Mouse (Mus musculus): ENCODE measurements at regions not wholly inside any gene's neighbourhood (a gene's known extent, or its start where the extent isn't known, plus 50 kb on each side); places are given as distances from the start of the nearest gene placed in this dataset.

DNA sequence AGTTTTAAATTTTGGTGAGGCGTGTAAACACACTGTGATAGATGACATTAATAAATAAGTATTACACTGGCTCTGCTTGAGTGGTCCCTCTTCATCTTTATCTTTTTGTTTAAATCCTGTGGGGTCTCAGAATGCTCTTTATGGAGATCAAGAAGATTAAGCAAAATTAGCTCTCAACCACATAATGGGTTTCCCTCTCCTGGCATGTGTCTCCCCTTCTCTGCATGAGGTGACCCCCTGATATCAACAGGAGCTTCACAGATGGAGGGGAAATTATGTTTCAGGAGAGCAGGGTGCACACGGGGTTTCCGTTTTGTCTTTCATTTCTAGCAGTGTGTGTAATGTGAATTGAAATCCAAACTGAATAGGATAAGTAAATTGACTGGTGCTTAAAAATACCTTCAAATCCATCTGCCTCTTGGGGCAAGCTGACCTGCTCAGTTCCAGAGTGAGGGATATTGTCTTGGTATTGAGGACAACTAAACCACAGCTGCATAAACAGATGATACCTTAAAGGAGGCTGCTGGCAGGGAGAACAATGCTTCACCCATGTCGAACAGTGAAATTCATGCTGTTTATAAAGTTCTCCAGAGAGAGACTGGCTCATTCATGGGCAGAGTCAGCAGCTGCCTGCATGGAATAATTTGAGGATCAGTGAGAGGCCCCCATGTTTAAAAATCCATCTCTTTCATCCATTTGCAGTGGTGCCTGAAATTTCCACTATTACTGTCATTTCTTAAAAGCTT is 518.3 kb upstream of the Nr2f1 start:
- DNase-seq (ENCODE audit: low read depth, low spot score): no peak

DNA sequence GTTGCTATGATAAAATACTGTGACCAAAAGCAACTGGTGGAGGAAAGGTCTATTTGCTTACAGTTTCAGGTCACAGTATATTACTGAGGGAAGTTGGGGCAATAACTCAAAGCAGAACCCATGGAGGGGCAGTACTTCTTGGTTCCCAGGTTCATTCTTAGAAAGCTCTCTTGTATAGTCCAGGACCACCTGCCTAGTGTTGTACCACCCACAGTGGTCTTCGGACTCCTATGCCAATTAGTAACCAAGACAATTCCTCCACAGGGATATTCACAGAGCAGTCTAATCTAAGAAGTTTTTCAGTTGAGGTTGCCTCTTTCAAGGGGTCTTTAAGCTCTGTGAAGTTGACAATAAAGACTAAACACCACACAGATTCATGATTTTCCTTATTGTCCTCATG is 517.6 kb upstream of the Nr2f1 start:
- no peak for DNase-seq (ENCODE audit: low read depth, low spot score)

DNA sequence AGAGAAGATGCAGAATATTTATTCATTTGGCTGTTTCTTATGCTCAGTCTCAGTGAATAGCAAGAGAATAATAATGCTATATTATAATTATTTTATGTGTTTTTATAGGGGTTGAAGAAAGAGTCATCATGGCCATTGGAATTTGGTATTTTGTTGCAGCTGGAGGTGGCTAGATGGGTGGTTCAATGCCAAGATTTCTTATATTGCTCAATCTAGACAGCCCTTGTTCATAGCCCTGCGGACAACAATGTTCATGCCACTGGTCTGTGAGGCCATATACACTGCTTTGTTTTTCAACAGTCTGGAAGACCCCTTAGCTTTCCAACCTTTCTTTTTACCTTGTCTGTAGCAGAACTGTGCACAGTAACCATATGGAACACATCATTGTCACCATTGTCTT is 505.1 kb upstream of the Nr2f1 start:
- DNase-seq (ENCODE audit: low read depth, low spot score): no peak

DNA sequence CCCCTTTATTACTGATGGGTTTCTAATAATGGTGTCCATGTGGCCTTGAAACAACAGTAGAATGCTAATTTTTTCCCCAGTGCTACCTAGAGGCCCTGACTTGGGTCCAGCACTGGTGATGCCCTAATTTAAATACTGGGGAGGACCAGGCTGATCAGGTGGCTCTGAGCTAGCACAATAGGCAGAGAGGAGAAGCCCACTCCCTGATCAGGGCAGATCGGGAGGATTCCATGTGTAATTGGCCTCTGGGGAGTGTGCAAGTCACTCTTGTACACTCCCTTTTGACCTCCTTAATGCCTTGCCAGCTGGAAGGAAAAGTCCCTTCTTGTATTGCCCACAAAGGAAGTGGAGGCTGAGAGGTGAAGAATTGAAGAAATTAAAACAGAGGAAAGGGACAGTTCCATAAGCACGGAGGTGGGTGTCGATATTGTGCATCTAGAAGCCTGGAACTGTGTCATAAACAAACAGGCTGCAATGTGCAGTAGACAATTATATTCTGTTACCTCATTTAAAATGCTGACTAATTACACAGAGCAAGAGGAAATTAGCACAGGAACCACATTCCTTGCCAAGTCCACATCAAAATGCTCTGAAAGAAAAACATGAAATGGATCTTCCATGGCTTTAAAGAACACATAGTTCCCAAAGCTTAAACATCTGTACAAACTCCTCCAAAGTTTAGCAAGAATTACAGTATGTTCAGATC is 498.4 kb upstream of the Nr2f1 start:
- DNase-seq (ENCODE audit: low read depth, low spot score): no peak

DNA sequence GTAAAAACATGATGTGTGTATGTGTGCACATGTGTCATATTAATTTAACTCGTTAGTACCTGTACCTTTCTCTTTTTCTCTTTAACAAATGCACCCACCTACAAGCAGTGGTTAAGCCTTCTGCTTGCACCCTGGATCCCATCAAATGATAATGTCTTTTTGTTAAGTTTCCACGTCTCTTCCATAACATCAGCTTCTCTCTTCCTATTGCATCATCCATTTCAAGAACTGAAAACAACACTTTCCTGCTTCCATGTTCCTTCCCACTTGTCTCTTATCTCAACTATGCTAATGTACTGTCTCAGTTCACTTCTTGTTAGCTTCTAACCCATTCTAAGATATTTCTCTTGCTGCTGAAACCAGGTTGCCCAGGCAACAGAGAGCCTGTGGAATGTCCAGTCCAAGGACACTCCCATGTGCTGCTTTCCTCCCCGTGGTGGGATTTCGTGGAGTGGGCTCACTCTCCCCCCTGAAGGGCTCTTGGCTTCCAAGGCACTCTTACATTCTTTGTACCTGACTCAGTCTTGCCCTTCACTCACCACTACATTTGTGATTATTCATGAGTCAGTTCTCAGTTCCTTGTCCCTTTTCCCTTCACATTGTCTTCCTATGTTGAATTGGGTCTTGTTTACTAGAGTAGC is 479.8 kb upstream of the Nr2f1 start:
- DNase-seq (ENCODE audit: low read depth, low spot score): peak; percentile 12

DNA sequence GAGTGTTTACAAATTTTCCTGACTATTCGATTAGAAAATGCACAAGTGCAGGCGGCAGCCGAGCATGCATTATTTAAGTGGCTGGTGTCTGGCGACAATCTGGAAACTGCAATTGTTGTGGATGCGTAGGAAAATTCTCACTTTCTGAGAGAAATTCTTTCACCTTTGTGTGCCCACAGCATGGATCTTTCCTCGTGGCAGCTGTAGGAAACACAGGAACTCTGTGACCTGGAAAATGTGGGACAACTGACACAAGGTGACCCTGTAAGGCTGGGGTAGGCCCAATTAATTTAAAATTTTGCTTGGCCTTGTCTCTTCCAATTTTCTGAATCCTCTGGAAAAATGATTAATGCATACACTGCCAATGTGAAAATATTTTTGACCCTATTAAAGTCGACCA is 478.7 kb upstream of the Nr2f1 start:
- DNase-seq (ENCODE audit: low read depth, low spot score): no peak

DNA sequence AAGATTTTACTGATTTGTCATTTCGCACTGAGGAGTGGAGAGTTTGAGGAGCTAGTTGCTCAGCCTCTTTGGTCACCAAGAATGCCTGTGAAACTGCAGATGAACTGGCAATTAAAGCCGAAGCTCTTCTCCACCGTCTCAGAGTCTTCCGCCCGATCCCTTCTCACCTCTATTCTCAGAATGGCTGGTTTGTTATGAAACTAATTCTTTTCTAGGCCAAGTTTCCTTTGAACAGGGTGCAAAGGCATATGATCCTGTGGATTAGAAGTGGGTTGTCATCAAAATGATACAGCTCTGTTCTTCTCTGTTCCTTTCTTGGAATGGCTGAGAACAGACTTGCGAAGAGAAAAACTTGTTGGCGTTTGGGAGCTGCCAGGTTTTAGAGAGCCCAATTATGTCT is 458.7 kb upstream of the Nr2f1 start:
- no peak for DNase-seq (ENCODE audit: low read depth, low spot score)

DNA sequence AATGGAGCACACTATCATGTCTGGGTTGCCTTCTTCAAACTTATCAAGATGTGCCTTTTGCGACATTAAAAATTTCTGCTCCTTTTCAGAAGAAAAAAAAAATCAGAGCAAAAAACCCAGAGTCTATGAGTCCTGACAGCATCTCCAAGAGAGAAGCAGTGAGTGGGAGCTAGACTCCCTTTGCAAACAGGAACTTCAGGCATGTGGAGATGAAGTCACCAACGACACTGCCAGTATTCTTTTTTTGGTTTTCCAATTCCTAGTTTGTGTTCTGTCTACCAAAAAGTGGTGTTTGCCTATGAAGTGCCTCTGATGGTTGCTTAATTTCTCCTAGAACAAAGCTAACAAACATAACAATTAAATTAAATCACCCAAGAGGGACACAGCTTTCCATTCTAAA is 457.2 kb upstream of the Nr2f1 start:
- DNase-seq (ENCODE audit: low read depth, low spot score): no peak

DNA sequence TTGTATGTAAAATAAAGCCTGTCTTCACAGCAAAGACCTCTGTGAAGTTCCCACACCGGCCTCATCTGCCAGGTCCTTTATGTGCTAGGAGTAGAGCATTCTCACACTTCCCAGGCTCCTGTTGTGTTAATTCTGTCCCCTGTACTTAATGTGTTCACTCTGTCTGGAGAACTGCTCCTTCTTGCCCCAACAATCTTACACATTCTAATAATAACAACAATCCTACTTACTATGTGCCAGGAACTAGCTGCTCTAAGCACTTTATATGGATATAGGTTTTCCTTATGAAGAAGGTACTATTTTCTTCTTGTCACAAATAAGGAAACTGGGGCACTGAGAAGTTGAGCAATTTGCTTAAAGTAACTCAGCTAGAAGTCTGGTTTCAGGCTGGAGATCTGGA is 456.6 kb upstream of the Nr2f1 start:
- DNase-seq (ENCODE audit: low read depth, low spot score): no peak

DNA sequence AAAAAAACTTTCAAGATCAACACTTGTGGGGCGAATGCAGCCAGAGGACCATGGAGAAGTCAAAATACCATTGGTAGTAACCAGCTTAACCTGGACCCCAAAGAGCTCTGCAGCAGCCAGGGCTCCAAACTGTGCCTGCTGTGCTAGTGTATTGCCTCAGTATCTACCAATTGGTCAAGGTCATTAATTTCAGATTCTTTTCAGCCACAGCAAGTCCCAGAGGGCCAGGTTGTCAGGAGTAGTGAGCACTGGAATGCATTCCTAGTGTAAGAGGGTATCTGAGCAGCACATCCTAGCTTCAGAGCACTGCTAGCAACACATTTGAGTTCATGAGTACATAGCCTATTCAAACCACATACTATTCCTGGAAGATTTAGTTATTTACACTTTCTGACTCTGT is 451.3 kb upstream of the Nr2f1 start:
- no peak for DNase-seq (ENCODE audit: low read depth, low spot score)

DNA sequence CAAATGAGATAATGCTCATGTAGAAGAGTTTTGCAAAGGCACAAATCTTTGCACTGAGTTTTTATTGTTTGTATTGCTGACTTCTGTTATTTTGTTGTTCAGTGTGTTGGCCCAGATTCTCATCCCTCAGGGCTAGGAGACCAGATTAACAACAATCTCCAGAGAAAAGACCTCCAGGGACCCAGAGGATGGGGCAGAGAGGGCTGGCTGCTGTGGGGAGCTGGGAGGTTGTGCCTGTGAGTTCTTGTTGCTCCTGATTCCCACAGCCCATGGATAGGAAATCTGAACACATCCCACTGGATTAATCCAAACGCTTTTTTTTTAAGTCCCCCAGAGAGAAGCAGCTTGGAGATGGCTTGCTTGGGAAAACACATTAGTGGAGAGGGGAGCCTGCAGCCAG is 445.0 kb upstream of the Nr2f1 start:
- DNase-seq (ENCODE audit: low read depth, low spot score): no peak

DNA sequence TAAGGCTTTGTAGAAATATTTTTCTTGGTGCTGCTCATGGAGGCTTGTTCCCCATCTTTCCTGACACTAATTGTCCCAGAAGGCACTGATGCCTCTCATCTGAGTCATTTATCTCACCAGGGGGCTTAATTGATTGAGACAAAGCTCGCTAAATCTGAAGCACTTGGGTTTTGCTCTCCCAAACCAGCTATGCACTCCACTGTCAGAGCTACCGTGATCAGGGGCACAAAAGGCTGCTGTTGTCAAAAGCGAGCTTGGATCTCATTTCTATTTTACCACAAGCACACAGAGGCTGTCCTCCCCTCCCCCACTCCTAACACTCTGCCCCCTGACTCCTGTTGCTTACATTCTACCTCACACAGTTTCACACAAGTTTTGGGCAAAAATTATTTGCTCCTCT is 443.5 kb upstream of the Nr2f1 start:
- no peak for DNase-seq (ENCODE audit: low read depth, low spot score)

DNA sequence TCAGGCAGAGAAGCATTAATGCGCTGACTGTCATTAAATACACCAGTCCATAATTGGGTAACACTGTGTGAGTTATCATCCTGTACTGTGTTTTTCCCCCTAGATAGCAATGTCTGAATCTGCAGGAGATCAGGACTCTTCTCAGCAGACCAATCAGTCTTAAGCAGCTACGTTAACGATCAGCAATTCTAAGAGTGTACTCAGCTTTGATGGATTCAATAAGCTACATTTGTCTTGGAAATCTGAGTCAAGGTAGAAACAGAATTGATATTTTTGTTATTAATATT is 442.8 kb upstream of the Nr2f1 start:
- DNase-seq (ENCODE audit: low read depth, low spot score): no peak

DNA sequence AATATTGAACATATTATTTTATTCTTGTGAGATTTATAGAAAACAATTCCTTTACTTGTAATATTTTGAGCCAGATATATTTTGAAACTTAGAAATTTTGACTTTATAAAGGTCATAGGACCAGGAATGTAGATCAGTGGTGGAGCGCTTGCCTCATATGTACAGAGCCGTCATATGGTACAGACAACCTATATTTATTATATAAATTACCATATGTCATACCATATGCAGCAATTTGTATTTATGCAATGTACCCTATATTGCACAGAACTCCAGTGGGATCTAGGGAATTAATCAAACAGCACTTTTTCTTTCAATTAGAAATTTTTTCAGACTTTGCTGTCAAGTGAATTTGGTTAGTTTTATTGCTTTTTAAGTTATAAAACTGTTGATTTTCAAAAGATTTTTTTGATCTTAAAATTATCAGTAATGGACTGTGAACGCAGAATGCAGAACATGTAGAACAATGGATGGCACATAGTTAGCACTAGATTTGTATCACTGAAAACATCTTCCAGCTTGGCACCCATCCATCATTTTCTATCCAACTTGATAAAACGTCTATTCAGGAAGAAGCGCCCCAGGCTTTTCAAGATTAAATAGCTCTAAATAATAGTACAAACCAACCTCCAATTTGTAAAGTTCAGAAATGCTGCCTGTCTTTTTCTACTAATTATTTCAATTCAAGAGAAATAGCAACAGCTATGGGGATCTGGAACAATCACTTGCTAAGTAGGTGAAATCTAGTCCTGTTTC is 442.3 kb upstream of the Nr2f1 start:
- no peak for DNase-seq (ENCODE audit: low read depth, low spot score)

DNA sequence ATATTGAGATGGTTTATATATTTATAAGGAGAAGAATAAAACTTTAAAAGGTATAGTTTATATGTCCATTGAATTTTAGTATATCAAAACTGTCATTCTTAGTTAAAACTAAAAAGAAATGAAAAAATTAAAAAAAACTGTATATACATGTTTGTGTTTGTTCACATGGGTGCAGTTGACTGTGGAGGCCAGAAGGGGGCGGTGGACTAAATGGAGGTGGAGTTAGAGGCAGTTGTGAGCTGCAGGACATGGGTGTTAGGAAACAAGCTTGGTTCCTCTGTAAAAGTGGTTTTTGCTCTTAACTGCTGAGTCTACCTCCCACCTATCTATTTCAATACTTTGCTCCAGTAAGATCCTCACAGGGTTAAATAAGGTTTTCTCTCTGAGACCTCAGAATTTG is 440.8 kb upstream of the Nr2f1 start:
- DNase-seq (ENCODE audit: low read depth, low spot score): peak; percentile 66

DNA sequence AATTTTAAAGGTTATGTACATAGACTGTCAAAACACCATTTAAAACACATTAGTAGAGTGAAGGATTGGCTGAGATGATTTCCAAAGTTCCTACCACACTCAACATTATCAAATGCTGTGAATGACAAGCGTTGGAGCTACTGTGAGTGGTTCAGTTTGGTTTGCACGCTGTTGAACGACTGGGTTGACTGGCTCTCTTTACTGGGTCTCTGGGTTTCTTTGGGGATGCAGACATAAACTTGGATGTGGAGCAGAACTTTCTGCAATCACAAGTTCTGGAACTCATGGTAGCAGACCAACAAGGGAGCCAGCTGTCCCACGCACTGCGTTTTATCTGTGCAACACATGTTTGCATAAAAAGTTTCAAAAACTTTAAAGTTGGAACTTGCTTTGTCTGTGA is 438.9 kb upstream of the Nr2f1 start:
- DNase-seq (ENCODE audit: low read depth, low spot score): no peak

DNA sequence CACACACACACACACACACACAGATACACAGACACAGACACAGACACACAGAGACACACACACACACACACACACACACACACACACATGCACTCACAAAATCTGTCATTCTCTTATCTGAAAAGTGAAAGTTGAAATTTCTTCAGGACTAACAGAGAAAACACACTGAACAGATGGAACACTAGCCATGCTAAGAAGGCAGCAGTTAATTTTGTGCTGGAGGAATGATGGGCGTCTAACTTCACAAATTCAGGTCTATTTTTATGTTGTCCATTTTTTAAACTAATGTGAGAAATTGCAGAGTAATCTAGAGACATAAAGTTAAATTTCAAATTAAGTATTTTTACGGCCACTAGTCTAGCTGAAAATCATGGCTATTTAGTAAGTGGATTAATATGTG is 432.1 kb upstream of the Nr2f1 start:
- DNase-seq (ENCODE audit: low read depth, low spot score): no peak

DNA sequence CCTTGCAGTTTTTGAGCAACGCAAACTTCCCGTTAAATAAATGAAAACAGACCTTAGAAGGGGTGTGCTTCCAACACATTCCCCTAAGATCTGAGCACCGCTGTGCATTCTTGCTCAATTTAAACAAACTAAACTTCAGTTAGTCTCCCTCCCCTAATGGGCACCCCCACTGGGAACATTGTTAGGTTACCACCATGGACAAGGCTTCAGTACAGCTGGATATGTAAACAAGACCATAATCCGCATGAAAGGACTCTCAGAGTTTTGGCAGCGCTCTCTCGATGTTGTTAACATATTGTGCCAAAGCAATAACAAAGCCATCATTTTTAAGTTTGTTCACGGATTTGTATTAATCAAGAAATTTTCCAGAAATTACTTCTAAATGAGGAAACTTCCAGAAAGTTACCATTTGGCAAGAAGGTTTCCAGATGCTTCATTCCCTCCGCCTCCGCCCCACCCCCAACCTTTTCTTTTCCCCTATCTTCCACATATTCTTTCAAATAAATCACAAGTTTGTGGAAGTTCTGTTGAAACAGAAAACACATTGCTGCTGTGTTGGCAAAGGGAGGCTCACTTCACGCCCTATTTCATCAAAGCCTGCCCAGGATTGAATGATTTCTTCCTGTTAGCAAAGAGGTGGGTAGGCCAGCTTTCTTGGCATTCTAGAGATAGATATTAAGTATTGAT is 429.6 kb upstream of the Nr2f1 start:
- no peak for DNase-seq (ENCODE audit: low read depth, low spot score)

DNA sequence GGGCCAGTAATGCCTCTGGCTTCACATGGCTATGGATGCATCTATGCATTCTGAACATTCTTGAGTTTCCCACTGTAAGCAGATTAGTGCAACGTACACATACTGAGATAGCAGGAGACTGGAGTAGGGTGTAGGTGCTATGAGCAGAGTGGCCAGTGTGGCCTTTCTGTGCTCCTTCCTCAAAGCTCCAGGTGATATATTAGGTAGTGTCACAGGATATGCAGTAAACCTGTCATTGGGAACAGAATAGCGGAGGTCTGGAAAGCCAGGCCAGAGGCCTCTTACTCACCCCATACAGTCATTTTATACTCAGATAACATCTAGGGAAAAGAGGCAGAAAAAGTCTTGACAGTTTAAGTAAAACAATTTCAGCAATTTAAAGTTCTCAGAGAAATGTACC is 424.1 kb upstream of the Nr2f1 start:
- DNase-seq (ENCODE audit: low read depth, low spot score): no peak

DNA sequence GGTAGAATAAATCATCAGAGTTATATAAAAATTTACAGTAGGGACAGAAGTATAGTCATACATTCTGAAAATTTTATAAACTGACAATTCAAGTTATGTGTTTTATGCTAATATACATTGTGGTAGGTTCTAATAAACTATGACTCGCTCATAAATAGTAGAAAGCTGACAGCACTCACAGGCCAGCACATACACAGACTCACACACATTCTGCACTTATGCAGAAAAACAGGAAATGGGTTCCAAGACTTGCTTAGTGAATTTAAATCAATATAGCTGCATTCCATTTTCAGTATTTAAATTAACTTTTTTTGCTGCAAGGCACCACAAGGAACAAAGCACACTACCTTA is 403.3 kb upstream of the Nr2f1 start:
- no peak for DNase-seq (ENCODE audit: low read depth, low spot score)

DNA sequence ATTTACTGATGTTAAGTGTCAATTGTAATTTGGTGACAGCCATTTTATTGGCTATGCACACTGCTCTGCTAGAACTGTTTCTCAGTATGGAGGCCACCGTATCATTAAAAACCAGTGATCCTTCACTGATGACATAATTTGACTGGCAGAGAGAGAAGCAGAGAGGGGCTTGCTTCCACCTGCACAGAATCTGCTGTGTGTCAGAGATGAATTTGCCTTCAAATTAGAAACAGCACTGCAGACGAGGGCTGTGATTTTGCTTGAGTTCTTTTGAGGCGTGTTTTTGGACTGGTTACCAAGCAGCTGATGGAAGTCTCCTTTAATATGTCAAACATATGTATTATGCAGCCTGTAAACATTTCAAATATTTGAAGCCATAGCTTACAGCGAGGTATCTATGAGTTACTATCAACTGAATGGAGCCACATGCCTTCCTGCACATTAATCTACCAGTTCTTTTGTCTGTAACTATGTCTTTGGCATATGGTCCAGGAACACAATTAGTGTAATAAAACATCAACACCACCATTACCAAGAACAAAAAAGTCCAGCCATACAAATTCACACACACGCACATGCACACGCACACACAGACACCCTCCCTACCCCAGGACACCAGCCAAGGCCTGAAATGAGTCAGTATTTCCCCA is 402.8 kb upstream of the Nr2f1 start:
- no peak for DNase-seq (ENCODE audit: low read depth, low spot score)

Measured in ZHBTc4 (cell line).